Mouse (Mus musculus) CH12.LX (cell line): ENCODE measurements at regions not wholly inside any gene's neighbourhood (a gene's known extent, or its start where the extent isn't known, plus 50 kb on each side); places are given as distances from the start of the nearest gene placed in this dataset.

ENCODE experiments used
- DNase-seq: peaks from one replicate; pipeline ENCODE4 v3.0.0-alpha.2; 2013; ENCODE audit errors: extremely low read depth
- H3K27ac ChIP-seq: 2 replicates; pipeline ENCODE4 v1.5.1; 2012; ENCODE audit warnings: low read depth, mild to moderate bottlenecking, control low read depth, moderate library complexity; ENCODE audit not compliant: insufficient read depth
- H3K27me3 ChIP-seq: replicated peaks from 2 replicates; pipeline ENCODE3; 2012; ENCODE audit warnings: inconsistent platforms
- H3K36me3 ChIP-seq, 2 experiments: replicated peaks in 1 of 2; 2 replicates each; pipeline versions ENCODE3 to v1.6.1; 2012; ENCODE audit warnings: inconsistent platforms in 1 of 2, low read length in 1 of 2, mild to moderate bottlenecking in 1 of 2, mixed read lengths in 1 of 2, moderate library complexity in 1 of 2; ENCODE audit not compliant: control insufficient read depth in 1 of 2, insufficient read depth in 1 of 2
- H3K4me1 ChIP-seq, 2 experiments: 2 replicates each; pipeline ENCODE4 v1.6.1; 2012; ENCODE audit warnings: inconsistent platforms in 1 of 2, moderate library complexity in 1 of 2; ENCODE audit not compliant: insufficient read depth in 2 of 2, control insufficient read depth in 1 of 2
- H3K4me2 ChIP-seq: 2 replicates; pipeline ENCODE4 v1.6.1; 2012; ENCODE audit warnings: low read depth, mild to moderate bottlenecking, control low read depth; ENCODE audit not compliant: poor library complexity, insufficient read depth, severe bottlenecking
- H3K4me3 ChIP-seq, 3 experiments: fragments of 150-350 bp in 1 of 3; sonication (generic) in 1 of 3; replicated peaks in 1 of 3; 2 replicates each; pipeline versions ENCODE3 to v1.5.1; 2011 to 2012; ENCODE audit warnings: low read depth in 2 of 3, low read length in 2 of 3, mild to moderate bottlenecking in 2 of 3, moderate library complexity in 2 of 3, control low read depth in 1 of 3, improper control_type of control experiment in 1 of 3, inconsistent platforms in 1 of 3, mixed read lengths in 1 of 3; ENCODE audit not compliant: poor library complexity in 1 of 3
- H3K79me2 ChIP-seq: replicated peaks from 2 replicates; pipeline ENCODE4 v1.6.1; 2012; ENCODE audit warnings: mild to moderate bottlenecking, moderate library complexity; ENCODE audit not compliant: control insufficient read depth, poor library complexity, insufficient read depth, severe bottlenecking; ENCODE audit errors: extremely low read depth
- H3K9ac ChIP-seq: 2 replicates; pipeline ENCODE4 v1.6.1; 2012; ENCODE audit warnings: low read depth, mild to moderate bottlenecking, control low read depth, moderate library complexity; ENCODE audit not compliant: insufficient read depth
- H3K9me3 ChIP-seq: replicated peaks from 2 replicates; pipeline ENCODE3; 2012; ENCODE audit warnings: low read length, inconsistent platforms, mixed read lengths
- BHLHE40 ChIP-seq: IDR thresholded peaks from 2 replicates; pipeline ENCODE4 v1.6.1; 2011; ENCODE audit warnings: mild to moderate bottlenecking, low read depth, low read length, improper control_type of control experiment
- CHD1 ChIP-seq: IDR thresholded peaks from 2 replicates; pipeline ENCODE4 v1.6.1; 2012; ENCODE audit warnings: low read depth, low read length, improper control_type of control experiment, inconsistent platforms
- CHD2 ChIP-seq: IDR thresholded peaks from 2 replicates; pipeline ENCODE4 v1.6.1; 2011; ENCODE audit warnings: low read length, improper control_type of control experiment
- CTCF ChIP-seq, 2 experiments: IDR thresholded peaks in 1 of 2; conservative IDR thresholded peaks in 1 of 2; 2 replicates each; pipeline ENCODE4 v1.5.1; 2011 to 2012; ENCODE audit warnings: low read depth in 2 of 2, low read length in 2 of 2, improper control_type of control experiment in 1 of 2, inconsistent platforms in 1 of 2, mild to moderate bottlenecking in 1 of 2, moderate library complexity in 1 of 2
- E2F4 ChIP-seq: IDR thresholded peaks from 2 replicates; pipeline ENCODE4 v1.6.1; 2011; ENCODE audit warnings: low read depth, low read length, improper control_type of control experiment; ENCODE audit not compliant: insufficient replicate concordance
- ELF1 ChIP-seq: IDR thresholded peaks from 2 replicates; pipeline ENCODE4 v1.6.1; 2014; ENCODE audit warnings: low read depth, mild to moderate bottlenecking, inconsistent platforms, low read length, improper control_type of control experiment
- EP300 ChIP-seq: IDR thresholded peaks from 2 replicates; pipeline ENCODE4 v1.6.1; 2011; ENCODE audit warnings: low read length, improper control_type of control experiment
- ETS1 ChIP-seq: conservative IDR thresholded peaks from 2 replicates; pipeline ENCODE4 v1.6.1; 2012; ENCODE audit warnings: low read depth, mild to moderate bottlenecking, inconsistent platforms, low read length, improper control_type of control experiment, moderate library complexity
- HCFC1 ChIP-seq: IDR thresholded peaks from 2 replicates; pipeline ENCODE4 v1.6.1; 2012; ENCODE audit warnings: low read depth, mild to moderate bottlenecking, inconsistent platforms, low read length, improper control_type of control experiment
- IRF4 ChIP-seq: IDR thresholded peaks from 2 replicates; pipeline ENCODE4 v1.6.1; 2014; ENCODE audit warnings: low read depth, mild to moderate bottlenecking, inconsistent platforms, low read length, improper control_type of control experiment
- JUN ChIP-seq: IDR thresholded peaks from 2 replicates; pipeline ENCODE4 v1.6.1; 2011; ENCODE audit warnings: low read depth, mild to moderate bottlenecking, low read length, improper control_type of control experiment, moderate library complexity; ENCODE audit not compliant: insufficient read depth
- JUND ChIP-seq: conservative IDR thresholded peaks from 2 replicates; pipeline ENCODE4 v1.6.1; 2011; ENCODE audit warnings: low read depth, low read length, improper control_type of control experiment
- KAT2A ChIP-seq: IDR thresholded peaks from 2 replicates; pipeline ENCODE4 v1.6.1; 2012; ENCODE audit warnings: low read length, improper control_type of control experiment, inconsistent platforms; ENCODE audit not compliant: insufficient replicate concordance
- MAFK ChIP-seq: IDR thresholded peaks from 2 replicates; pipeline ENCODE4 v1.6.1; 2011; ENCODE audit warnings: low read length, improper control_type of control experiment; ENCODE audit not compliant: insufficient replicate concordance
- MAX ChIP-seq: IDR thresholded peaks from 2 replicates; pipeline ENCODE4 v1.6.1; 2011; ENCODE audit warnings: low read length, improper control_type of control experiment
- MEF2A ChIP-seq: IDR thresholded peaks from 2 replicates; pipeline ENCODE4 v1.6.1; 2014; ENCODE audit warnings: low read depth, mild to moderate bottlenecking, inconsistent platforms, low read length, improper control_type of control experiment, borderline replicate concordance
- MYC ChIP-seq: IDR thresholded peaks from 2 replicates; pipeline ENCODE4 v1.6.1; 2011; ENCODE audit warnings: low read depth, mild to moderate bottlenecking, improper control_type of control experiment, low read length
- NRF1 ChIP-seq: IDR thresholded peaks from 2 replicates; pipeline ENCODE4 v1.6.1; 2014; ENCODE audit warnings: low read depth, mild to moderate bottlenecking, inconsistent platforms, low read length, improper control_type of control experiment, moderate library complexity
- PAX5 ChIP-seq: IDR thresholded peaks from 2 replicates; pipeline ENCODE4 v1.6.1; 2012; ENCODE audit warnings: low read length, inconsistent platforms, mixed read lengths
- RAD21 ChIP-seq: IDR thresholded peaks from 2 replicates; pipeline ENCODE4 v1.6.1; 2011; ENCODE audit warnings: low read depth, mild to moderate bottlenecking, low read length, improper control_type of control experiment, moderate library complexity
- RCOR1 ChIP-seq: conservative IDR thresholded peaks from 2 replicates; pipeline ENCODE4 v1.6.1; 2012; ENCODE audit warnings: low read depth, mild to moderate bottlenecking, inconsistent platforms, low read length, improper control_type of control experiment
- SIN3A ChIP-seq: IDR thresholded peaks from 2 replicates; pipeline ENCODE4 v1.6.1; 2012; ENCODE audit warnings: low read length, improper control_type of control experiment, inconsistent platforms
- TCF12 ChIP-seq: IDR thresholded peaks from 2 replicates; pipeline ENCODE4 v1.6.1; 2014; ENCODE audit warnings: low read depth, mild to moderate bottlenecking, inconsistent platforms, low read length, improper control_type of control experiment
- UBTF ChIP-seq: IDR thresholded peaks from 2 replicates; pipeline ENCODE4 v1.6.1; 2012; ENCODE audit warnings: low read depth, mild to moderate bottlenecking, inconsistent platforms, low read length, improper control_type of control experiment, moderate library complexity
- USF1 ChIP-seq: IDR thresholded peaks from 2 replicates; pipeline ENCODE4 v1.6.1; 2014; ENCODE audit warnings: low read depth, mild to moderate bottlenecking, inconsistent platforms, low read length, improper control_type of control experiment
- USF2 ChIP-seq: conservative IDR thresholded peaks from 2 replicates; pipeline ENCODE4 v1.6.1; 2011; ENCODE audit warnings: low read depth, low read length, improper control_type of control experiment
- ZKSCAN1 ChIP-seq: IDR thresholded peaks from 2 replicates; pipeline ENCODE4 v1.6.1; 2012; ENCODE audit warnings: low read depth, inconsistent platforms, low read length, improper control_type of control experiment, borderline replicate concordance
- ZNF384 ChIP-seq: IDR thresholded peaks from 2 replicates; pipeline ENCODE4 v1.6.1; 2012; ENCODE audit warnings: low read depth, low read length, improper control_type of control experiment, inconsistent platforms
- dilution Hi-C: fragments of 300-500 bp; cut with MboI; formaldehyde crosslinking; loops from 2 replicates; pipeline ENCODE4 v1.14.3; 2020; ENCODE audit warnings: low sequenced_read_pairs; ENCODE audit not compliant: extremely low pct_unique_long_range_greater_than_20kb, extremely low pct_ligation_motif_present
- in situ Hi-C: fragments of 300-500 bp; cut with MboI; formaldehyde crosslinking; loops from 3 replicates; pipeline ENCODE4 v1.14.3; 2019; ENCODE audit warnings: low sequenced_read_pairs, low pct_ligation_motif_present, low pct_unique_long_range_greater_than_20kb, mixed read lengths

DNA sequence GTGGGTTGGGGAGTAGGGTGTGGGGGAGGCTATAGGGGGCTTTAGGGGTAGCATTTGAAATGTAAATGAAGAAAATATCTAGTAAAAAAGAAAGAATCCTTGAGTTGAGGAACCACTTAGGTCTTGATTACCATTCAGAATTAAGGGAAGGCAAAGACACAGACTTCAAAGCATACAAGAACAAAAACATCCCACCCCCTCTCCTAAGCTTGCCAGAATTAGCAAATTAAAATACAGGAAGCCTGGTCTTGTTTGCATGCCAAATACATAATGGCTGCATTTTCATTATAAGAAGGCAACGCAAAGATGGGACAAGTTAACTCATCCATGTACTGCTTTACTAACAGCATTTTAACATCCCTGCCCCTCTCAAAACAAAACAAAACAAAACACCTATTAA lies 61.6 kb upstream of the Emcn start:
- Histone ChIP-seq H3K27me3 (no peaks in the 10 kb centered on the region), H3K27ac (no peak overlapping the region), H3K4me3 (no peak overlapping the region), H3K4me1 (peaks cover 0 to 4% of the 10 kb centered on the region in 2 experiments; a peak in 1 of 4 replicates), H3K9me3 (peaks cover 6% of the 10 kb centered on the region), H3K79me2 (no peaks in the 10 kb centered on the region), H3K9ac (no peak overlapping the region), H3K36me3 (peaks cover 16 to 50% of the 10 kb centered on the region in 2 experiments), H3K4me2 (no peak overlapping the region)
- DNase-seq: no peak
- no peak for TF ChIP-seq KAT2A
- TF ChIP-seq BHLHE40: no peak
- no peak for TF ChIP-seq UBTF
- TF ChIP-seq PAX5: no peak
- no peak for TF ChIP-seq MEF2A
- no peak for TF ChIP-seq MYC
- TF ChIP-seq ELF1: no peak
- TF ChIP-seq MAFK: no peak
- TF ChIP-seq JUN: no peak
- no peak for TF ChIP-seq HCFC1
- TF ChIP-seq TCF12: no peak
- no peak for TF ChIP-seq USF2
- TF ChIP-seq RAD21: no peak
- no peak for TF ChIP-seq E2F4
- no peak for TF ChIP-seq JUND
- TF ChIP-seq NRF1: no peak
- no peak for TF ChIP-seq CHD2
- no peak for TF ChIP-seq RCOR1
- dilution Hi-C loops: no loop called here
- in situ Hi-C loops: no loop called here

DNA sequence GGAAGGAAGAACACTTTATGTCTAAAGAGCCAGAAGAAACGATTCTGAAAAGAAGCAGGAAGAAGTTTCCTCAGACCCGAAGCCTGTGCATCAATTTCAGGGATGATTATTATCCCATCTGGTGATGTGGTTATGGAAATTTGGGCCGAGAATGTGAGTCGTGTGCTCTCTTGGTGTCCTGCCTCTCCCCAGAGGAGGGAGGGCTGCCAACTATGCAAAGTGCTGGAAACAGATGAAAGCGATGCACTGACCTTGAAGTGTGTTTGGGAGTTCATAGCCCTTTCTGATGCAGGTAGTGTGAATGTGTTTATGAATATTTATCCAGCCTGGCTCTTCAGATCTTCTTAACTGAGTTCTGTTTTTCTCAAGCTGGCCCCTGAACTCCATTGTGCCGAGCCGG lies 59.8 kb upstream of the Emcn start:
- DNase-seq: no peak
- dilution Hi-C loops: no loop called here
- in situ Hi-C loops: no loop called here

More for the DNA sequence above, 59.8 kb upstream of the Emcn start:
- no peak overlapping the region for H3K9ac ChIP-seq
- TF ChIP-seq ELF1: no peak
- no peak for TF ChIP-seq CTCF (conservative IDR thresholded peaks at IDR 0.05 in 1 of 2, IDR thresholded peaks at IDR 0.05 in 1 of 2; ENCODE audit: low read depth in 2 of 2, low read length in 2 of 2)
- no peak for TF ChIP-seq ZNF384
- TF ChIP-seq CHD1: no peak
- TF ChIP-seq IRF4: no peak
- no peak for TF ChIP-seq MAFK
- TF ChIP-seq USF1: no peak
- no peak for TF ChIP-seq RCOR1
- TF ChIP-seq SIN3A: no peak
- no peak for TF ChIP-seq TCF12
- no peak for TF ChIP-seq ETS1
- no peak for TF ChIP-seq EP300
- TF ChIP-seq NRF1: no peak
- TF ChIP-seq ZKSCAN1: no peak
- no peak for TF ChIP-seq MEF2A
- TF ChIP-seq MYC: no peak
- no peak for TF ChIP-seq MAX
- TF ChIP-seq JUN: no peak
- TF ChIP-seq BHLHE40: no peak
- TF ChIP-seq PAX5: no peak
- H3K79me2 ChIP-seq: no peaks in the 10 kb centered on the region
- no peaks in the 10 kb centered on the region for H3K27me3 ChIP-seq
- no peak overlapping the region for H3K27ac ChIP-seq
- H3K4me2 ChIP-seq: no peak overlapping the region
- no peak overlapping the region for H3K4me3 ChIP-seq
- peaks cover 0 to 4% of the 10 kb centered on the region in 2 experiments; a peak in 1 of 4 replicates for H3K4me1 ChIP-seq
- peaks cover 10% of the 10 kb centered on the region for H3K9me3 ChIP-seq
- peaks cover 19 to 43% of the 10 kb centered on the region in 2 experiments for H3K36me3 ChIP-seq
